Mouse (Mus musculus) liver, embryonic 14.5 days (tissue): Measurements from ENCODE around the gene Ube2e3. TPM values are rescaled to one million over a fixed set of nuclear protein-coding genes. Genes with fewer than 3 reads are reported as not detected.

Experiments used
- ATAC-seq: fragments of 200-750 bp; cut with Nextera tagmentation; 2 replicates; pipeline ENCODE4 v1.8.0; 2017; ENCODE audit warnings: moderate number of reproducible peaks, mild to moderate bottlenecking, moderate library complexity; ENCODE audit not compliant: insufficient read depth
- DNase-seq, 3 experiments: peaks; one replicate each; pipeline ENCODE4 v3.0.0-alpha.2; 2012 to 2013; ENCODE audit warnings: low read depth in 3 of 3, low spot score in 3 of 3
- H3K27ac ChIP-seq: fragments of 300-500 bp; sonication (generic); 2 replicates; pipeline ENCODE4 v1.5.1; 2014; ENCODE audit warnings: moderate library complexity, mild to moderate bottlenecking, control low read depth, inconsistent platforms
- H3K27me3 ChIP-seq: fragments of 300-500 bp; sonication (generic); 2 replicates; pipeline ENCODE4 v1.6.1; 2014; ENCODE audit warnings: mild to moderate bottlenecking, low read length, moderate library complexity; ENCODE audit not compliant: control insufficient read depth, insufficient read depth
- H3K36me3 ChIP-seq: fragments of 300-500 bp; sonication (generic); replicated peaks from 2 replicates; pipeline ENCODE4 v1.6.1; 2014; ENCODE audit warnings: low read depth; ENCODE audit not compliant: control insufficient read depth, insufficient read depth
- H3K4me1 ChIP-seq, 2 experiments: fragments of 200-500 bp in 1 of 2; fragments of 300-500 bp in 1 of 2; sonication (generic) in 1 of 2; replicated peaks; 2 replicates each; pipeline ENCODE4 v1.6.1; 2012 to 2014; ENCODE audit warnings: antibody characterized with exemption in 1 of 2, inconsistent platforms in 1 of 2, low read length in 1 of 2; ENCODE audit not compliant: control insufficient read depth in 2 of 2, insufficient read depth in 2 of 2
- H3K4me2 ChIP-seq: fragments of 300-500 bp; sonication (generic); 2 replicates; pipeline ENCODE4 v1.6.1; 2014; ENCODE audit warnings: low read depth, mild to moderate bottlenecking, control low read depth, moderate library complexity
- H3K4me3 ChIP-seq, 2 experiments: fragments of 200-500 bp in 1 of 2; fragments of 300-500 bp in 1 of 2; sonication (generic) in 1 of 2; 2 replicates each; pipeline ENCODE4 v1.5.1; 2012 to 2014; ENCODE audit warnings: low read depth in 2 of 2, low read length in 2 of 2, mild to moderate bottlenecking in 2 of 2, control low read depth in 1 of 2, inconsistent platforms in 1 of 2, moderate library complexity in 1 of 2; ENCODE audit not compliant: insufficient read depth in 1 of 2
- H3K9ac ChIP-seq: fragments of 300-500 bp; sonication (generic); replicated peaks from 2 replicates; pipeline ENCODE4 v1.6.1; 2014; ENCODE audit warnings: mild to moderate bottlenecking, control low read depth, moderate library complexity
- H3K9me3 ChIP-seq: fragments of 300-500 bp; sonication (generic); 2 replicates; pipeline ENCODE4 v1.6.1; 2016; ENCODE audit warnings: low read length, mixed read lengths; ENCODE audit not compliant: control insufficient read depth
- CTCF ChIP-seq: IDR thresholded peaks from 2 replicates; pipeline ENCODE4 v1.5.1; 2016; ENCODE audit warnings: antibody characterized with exemption, low read depth, control low read depth
- EP300 ChIP-seq: IDR thresholded peaks from 2 replicates; pipeline ENCODE4 v1.6.1; 2016; ENCODE audit warnings: antibody characterized with exemption, low read depth
- WGBS: fragments of 180-500 bp; shearing (Covaris S2); extraction: QIAGEN DNeasy Blood & Tissue Kit; methylation state at CpG from one replicate; pipeline ENCODE4 v1.1.7; 2014; ENCODE audit not compliant: insufficient replicate concordance; 5-methylcytosine and 5-hydroxymethylcytosine counted together
- polyA plus RNA-seq, 2 experiments: library from polyadenylated mRNA; depleted of rRNA in 1 of 2; stranded (reverse) in 1 of 2; unstranded in 1 of 2; fragments of >200 nt; fragmentation: Nextera tagmentation in 1 of 2; extraction: Ambion mirVana in 1 of 2; gene quantifications; 2 replicates each; pipeline versions ENCODE4 v1.2.1 to v1.2.3; 2012 to 2014

Gene Ube2e3
- polyA plus RNA-seq, 2 experiments, result 39.1 to 92.1 TPM

DNA sequence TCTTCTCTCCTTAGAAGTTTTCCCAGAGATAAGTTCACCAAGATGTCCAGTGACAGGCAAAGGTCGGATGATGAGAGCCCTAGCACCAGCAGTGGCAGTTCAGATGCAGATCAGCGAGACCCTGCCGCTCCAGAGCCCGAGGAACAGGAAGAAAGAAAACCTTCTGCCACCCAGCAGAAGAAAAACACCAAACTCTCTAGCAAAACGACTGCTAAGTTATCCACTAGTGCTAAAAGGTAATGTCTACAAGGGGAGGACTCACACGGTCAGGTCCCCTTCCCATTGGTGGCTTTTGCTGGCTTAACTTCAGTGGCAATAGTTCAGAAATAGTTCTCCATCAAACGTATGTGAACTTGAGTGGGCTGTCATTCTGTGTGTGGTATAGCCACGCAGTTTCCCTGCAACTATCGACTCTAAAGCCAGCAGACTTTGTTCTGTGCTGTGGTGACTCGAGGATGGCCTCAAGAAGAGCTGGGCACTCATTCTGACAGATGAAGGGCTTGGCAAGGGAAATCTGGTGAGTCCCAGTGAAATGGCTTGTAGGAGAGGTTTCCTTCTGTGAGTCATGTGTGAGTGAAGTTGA lies 2.6 kb downstream of the Ube2e3 start:
- no peaks in the 10 kb centered on the region for H3K27me3 ChIP-seq
- peak overlapping the region; percentile 75 for H3K4me2 ChIP-seq
- peak overlapping the region; percentile 100 for H3K9ac ChIP-seq
- peak overlapping the region; percentile 89 for H3K27ac ChIP-seq
- peak overlapping the region; percentile 80 to 100 for H3K4me3 ChIP-seq
- H3K4me1 ChIP-seq, result peaks cover 22 to 25% of the 10 kb centered on the region in 2 experiments
- no peak for ATAC-seq
- H3K9me3 ChIP-seq, result no peaks in the 10 kb centered on the region
- DNase-seq, result no peak
- WGBS, result 13% methylated on average over 10 of the region's 10 CpGs
- peaks cover 27% of the 10 kb centered on the region for H3K36me3 ChIP-seq
- TF ChIP-seq EP300 (no peak), CTCF (no peak)

DNA sequence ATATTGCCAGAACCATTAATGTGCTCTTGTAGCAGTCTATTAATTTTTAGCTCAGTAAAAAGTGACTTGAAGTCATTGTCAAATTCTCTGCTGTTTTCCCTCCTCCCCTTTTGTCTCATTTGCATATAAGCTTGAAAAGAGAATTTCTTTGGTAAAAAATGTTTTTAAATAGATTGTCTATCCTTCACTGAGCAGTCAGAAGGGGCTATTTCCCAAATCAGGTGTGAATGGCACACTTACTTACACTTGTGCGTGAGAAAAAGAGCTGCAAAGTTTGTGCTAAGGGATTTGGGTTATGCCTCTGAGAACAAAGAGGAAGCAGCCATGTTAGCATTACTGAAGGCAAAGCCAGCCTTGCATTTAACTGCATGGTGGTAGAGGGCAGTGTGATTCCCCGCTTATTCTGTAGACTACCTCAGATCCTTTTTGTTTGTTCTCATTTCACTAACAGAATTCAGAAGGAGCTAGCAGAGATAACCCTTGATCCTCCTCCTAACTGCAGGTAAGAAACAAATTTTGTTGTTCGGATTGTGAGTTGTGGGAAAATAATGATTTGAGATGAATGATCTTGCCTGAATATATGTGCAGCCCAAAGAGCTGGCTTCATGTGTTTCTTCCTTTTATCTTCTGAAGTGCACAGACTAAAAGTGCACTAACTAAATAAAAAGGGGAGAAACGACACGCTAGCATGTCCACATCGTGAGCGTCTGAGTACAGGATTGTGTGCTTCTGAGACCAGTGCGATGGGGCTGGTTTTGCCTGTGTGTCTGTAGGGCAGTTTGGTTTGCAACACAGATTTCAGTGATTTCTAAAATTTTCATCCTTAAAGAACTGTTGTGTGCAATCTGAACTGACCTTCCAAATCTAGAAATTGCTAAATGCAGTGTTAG lies 4.3 kb downstream of the Ube2e3 start:
- Histone ChIP-seq H3K27me3 (no peaks in the 10 kb centered on the region), H3K9ac (peak overlapping the region; percentile 46; the same call in 1 of the 2 replicates), H3K4me2 (peak overlapping the region; percentile 75), H3K9me3 (no peaks in the 10 kb centered on the region), H3K4me3 (peak overlapping the region in 1 of 2 experiments; percentile 100; a peak in 2 of 4 replicates), H3K36me3 (peaks cover 27% of the 10 kb centered on the region), H3K27ac (peak overlapping the region; percentile 7), H3K4me1 (peaks cover 22 to 26% of the 10 kb centered on the region in 2 experiments)
- no peak for ATAC-seq
- WGBS, result 70% methylated on average over 8 of the region's 8 CpGs
- DNase-seq, result no peak
- TF ChIP-seq CTCF (no peak), EP300 (no peak)

DNA sequence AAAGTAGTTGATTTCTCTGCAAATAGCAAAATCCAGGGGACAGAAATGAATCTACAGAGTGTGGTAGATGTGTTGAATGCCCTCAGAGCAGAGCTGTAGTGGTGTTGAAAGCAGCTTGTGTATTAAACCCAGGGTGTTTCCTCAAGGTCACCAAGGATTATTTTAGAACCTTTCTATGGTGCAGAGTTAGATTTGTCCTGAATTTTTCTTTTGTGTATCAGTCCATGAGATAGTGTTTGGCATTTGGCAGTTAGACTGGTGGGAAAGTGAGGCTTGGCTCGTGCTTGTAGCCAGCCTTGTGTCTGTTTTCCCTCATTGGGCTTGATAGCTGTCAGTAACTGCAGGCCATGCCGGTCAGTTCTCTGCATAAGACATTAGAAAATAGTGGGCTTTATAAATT lies 6.0 kb downstream of the Ube2e3 start:
- ATAC-seq, result no peak
- WGBS, result 60% methylated on average over 2 of the region's 2 CpGs
- TF ChIP-seq CTCF, result no peak
- no peak for TF ChIP-seq EP300
- no peaks in the 10 kb centered on the region for H3K9me3 ChIP-seq
- peak overlapping the region; percentile 18; the same call in 1 of the 2 replicates for H3K4me2 ChIP-seq
- peak overlapping the region; percentile 39; the same call in 1 of the 2 replicates for H3K9ac ChIP-seq
- no peak for DNase-seq
- no peaks in the 10 kb centered on the region for H3K27me3 ChIP-seq
- H3K27ac ChIP-seq, result no peak overlapping the region
- no peak overlapping the region for H3K4me3 ChIP-seq
- H3K36me3 ChIP-seq, result peaks cover 27% of the 10 kb centered on the region
- peaks cover 23 to 24% of the 10 kb centered on the region in 2 experiments for H3K4me1 ChIP-seq

DNA sequence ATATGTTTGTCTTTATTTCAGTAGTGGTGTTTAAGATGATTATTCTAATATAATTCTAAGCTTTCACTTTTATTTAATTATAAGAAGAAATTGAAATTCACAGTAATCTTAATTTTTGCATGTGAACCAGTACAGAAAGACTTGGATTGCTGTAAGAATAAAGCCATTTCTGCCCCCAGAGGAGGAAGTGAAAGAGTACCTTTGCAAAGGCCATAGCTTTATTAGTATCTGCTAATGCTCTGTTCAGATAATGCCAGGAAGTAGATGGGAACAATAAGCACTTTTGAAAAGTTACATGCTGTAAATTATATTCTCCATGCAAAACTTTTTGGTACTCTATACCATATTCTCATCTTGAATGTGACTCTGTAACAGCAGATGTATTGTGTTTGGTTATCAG lies 8.1 kb downstream of the Ube2e3 start:
- H3K9me3 ChIP-seq, result no peaks in the 10 kb centered on the region
- H3K4me1 ChIP-seq, result peaks cover 21% of the 10 kb centered on the region in 2 experiments
- peaks cover 23% of the 10 kb centered on the region for H3K36me3 ChIP-seq
- H3K4me3 ChIP-seq, result no peak overlapping the region
- H3K9ac ChIP-seq, result no peak overlapping the region
- TF ChIP-seq CTCF (no peak), EP300 (no peak)
- H3K4me2 ChIP-seq, result no peak overlapping the region
- ATAC-seq (no peak), DNase-seq (no peak)
- H3K27me3 ChIP-seq, result no peaks in the 10 kb centered on the region
- H3K27ac ChIP-seq, result no peak overlapping the region

DNA sequence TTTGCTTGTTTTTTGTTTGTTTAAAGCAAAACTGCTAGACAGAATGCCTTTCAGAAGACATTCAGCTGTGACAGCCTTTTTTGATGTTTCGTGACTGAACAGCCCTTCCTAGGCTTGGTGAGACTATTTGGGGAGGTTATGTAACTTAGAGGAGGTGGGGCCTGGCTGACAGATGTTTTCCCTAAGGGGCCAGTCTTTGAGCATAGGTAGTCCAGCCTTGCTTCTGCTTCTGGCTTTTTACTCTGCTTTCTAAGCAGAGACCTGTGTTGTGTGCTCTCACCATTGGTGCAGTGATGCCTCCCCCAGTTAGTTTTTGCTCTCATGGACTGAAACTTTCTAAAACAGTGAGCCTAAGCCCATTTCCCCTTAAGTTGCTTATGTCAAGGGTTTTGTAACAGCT lies 14.1 kb downstream of the Ube2e3 start:
- TF ChIP-seq EP300 (no peak), CTCF (no peak)
- Histone ChIP-seq H3K36me3 (no peaks in the 10 kb centered on the region), H3K9me3 (no peaks in the 10 kb centered on the region), H3K4me2 (peak overlapping the region; percentile 89), H3K27me3 (no peaks in the 10 kb centered on the region), H3K27ac (peak overlapping the region; percentile 98), H3K4me3 (peak overlapping the region; percentile 13 to 16; a peak in 2 of 4 replicates), H3K4me1 (peaks cover 40 to 48% of the 10 kb centered on the region in 2 experiments), H3K9ac (peak overlapping the region; percentile 69)
- WGBS, result 69% methylated on average over 1 of the region's 1 CpGs
- peak; percentile 58 for ATAC-seq
- peak in 1 of 3 experiments; percentile 46 for DNase-seq
